Mouse (Mus musculus) G1E-ER4 (cell line): ENCODE measurements around the gene Thoc5. TPM values are rescaled to one million over a fixed set of nuclear protein-coding genes. Genes with fewer than 3 reads are reported as not detected.
A peak's percentile ranks its signal among the peaks of the same experiment; 100 is the strongest.

ENCODE experiments used
- GATA1 ChIP-seq: IDR thresholded peaks from one replicate; pipeline ENCODE4 v1.8.0; 2012; ENCODE audit warnings: low read length, inconsistent platforms
- polyA plus RNA-seq: library from polyadenylated mRNA; stranded (reverse); fragments of >175 nt; gene quantifications from 2 replicates; pipeline ENCODE4 v1.2.3, GENCODE M21; 2012

Gene Thoc5
- polyA plus RNA-seq, 1 experiment = 4.3 TPM

DNA sequence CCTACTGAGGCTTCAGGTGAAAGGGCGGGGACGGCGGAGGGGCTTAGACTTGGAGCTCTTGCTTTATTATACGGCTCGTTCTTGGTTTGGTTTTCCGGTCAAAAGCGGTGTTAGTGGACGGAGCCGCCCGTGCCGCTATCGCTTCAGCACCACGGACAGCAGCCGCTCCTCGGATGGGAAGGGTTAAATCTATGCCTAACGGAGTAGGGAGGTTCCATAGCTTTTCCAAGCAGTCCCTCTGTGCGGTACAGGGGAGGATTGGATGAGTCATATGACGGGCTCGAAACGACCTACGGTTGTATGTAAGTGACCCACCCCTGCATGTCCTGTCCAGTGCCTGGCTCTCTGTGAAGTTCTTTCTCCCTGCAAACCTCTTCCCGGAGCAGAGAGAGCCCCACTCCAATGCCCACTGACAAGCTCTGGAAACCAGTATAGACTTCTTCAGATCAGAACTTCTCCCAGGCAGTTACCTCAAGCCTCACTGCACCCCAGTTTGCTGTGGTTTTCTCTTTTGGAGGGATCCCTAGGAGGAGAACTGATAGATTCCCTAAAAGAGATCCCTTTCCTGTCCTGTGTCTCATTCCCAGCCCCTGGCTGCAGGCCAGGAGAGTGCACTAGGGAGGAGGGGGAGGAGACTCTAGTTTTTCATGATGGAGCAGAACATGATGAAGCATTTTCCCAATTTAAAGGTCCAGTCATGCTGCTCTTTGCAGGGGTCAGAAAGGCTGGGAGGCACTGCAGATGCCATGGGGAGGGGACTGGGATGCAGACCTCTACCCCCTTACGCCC is 54.3 kb downstream of the Thoc5 start:
- no peak for TF ChIP-seq GATA1

DNA sequence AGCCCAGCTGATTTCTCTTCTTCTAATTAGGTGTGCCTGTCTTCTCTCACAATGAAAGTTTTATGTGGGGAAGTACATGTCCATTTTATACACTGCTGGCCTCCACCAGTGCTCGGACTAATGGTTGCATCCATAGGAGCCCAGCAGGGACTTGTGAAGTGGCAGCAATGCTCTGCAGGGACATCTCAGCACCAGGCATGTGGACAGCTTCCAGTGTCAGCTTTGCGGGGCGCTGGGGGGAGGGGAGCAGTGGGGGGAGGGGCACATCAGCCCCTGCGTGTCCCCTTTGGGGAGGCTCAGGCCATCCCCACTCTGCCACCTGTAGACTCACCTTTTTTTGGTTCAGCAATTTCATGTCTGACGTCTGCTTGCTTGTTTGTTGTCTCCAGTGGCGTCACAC is 58.3 kb downstream of the Thoc5 start:
- TF ChIP-seq GATA1 = no peak

DNA sequence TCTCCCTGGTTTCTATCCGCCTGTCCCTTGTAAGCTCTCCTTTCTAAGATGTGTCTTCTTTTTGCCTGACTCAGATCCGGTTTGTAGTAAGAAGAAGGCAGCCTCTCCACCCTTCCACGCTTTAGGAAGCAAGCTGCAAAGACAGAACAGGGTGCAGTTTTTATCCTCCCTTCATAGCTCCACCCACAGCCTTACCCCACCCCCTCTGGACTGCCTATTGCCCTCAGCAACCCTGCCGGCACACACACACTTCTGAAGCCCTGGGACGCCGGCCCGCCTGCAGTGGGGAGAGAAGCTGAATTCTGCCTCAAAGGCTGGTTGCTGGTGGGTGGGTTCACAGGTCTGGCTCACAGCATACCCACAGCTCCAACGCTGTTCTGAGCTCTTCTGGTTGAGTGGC is 58.8 kb downstream of the Thoc5 start:
- TF ChIP-seq GATA1 = no peak

DNA sequence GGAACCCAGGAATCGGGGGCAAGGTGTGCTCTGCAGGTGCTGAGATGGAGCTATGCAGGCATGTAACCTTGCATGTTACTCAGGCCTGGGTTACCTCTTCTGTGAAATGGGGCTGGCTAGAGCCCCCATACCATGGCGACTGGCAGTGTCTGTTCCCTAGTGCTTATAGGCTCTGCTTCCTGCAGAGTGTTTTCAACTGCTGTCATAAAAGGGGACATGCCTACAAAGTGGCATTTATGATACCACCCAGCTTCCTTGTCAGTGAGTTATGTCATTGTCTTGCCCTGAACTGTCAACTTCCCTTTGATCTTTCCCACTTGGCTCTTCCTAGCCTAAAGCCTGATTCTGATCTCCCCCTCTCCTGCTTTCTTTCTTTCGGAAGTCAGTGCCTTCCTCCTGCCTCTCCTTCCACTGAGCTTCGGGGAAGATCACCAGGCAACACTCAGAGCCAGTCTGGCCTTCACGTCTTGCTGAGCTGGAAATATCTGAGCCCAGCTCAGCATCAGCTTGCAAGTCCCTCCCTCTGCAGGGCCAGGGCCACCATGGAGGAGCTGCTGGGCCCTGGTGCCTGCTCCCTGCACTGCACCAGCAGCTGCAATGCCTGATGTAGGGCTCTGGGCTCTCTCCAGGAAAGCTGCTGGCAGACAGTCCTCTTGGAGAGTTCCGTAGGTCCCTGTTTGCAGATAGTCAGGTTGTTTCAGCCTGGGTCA is 68.1 kb downstream of the Thoc5 start:
- TF ChIP-seq GATA1 = no peak

DNA sequence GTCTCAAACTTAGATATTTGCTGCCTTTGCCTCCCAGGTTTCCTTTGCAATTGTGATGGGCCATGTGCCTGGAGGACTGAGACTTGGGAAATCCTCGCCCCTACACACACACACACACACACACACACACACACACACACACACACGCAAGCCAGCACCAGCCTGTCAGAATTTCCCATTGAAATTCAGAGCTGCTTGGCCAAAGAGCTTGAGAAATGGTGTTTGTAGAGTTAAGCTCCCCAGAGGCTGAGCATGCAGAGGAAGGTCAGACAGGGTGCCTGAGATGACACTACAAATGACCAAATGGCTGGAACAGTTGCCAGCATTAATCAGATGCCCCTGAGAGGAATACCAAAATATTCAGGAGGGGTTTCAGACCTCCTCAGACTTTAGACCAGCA is 71.2 kb downstream of the Thoc5 start:
- TF ChIP-seq GATA1 = no peak

DNA sequence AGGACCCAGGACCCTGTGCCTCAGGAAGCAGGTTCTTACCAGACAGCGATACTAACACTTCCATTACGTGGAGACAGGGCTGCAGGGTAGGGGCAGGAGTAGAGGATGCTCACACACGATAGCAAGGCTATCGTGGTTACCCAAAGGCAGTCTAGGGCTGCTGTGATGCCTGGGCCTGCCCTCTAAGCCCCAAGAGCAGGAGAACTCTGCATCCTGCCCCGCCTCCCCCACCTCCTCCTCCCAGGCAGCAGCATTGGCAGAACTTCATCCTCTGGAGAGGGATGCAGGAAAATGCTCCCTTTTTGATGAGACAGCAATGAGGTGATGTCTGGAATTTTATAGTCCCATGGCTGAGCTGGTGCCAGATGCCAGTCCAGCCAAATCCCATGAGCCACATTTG is 71.8 kb downstream of the Thoc5 start:
- no peak for TF ChIP-seq GATA1

DNA sequence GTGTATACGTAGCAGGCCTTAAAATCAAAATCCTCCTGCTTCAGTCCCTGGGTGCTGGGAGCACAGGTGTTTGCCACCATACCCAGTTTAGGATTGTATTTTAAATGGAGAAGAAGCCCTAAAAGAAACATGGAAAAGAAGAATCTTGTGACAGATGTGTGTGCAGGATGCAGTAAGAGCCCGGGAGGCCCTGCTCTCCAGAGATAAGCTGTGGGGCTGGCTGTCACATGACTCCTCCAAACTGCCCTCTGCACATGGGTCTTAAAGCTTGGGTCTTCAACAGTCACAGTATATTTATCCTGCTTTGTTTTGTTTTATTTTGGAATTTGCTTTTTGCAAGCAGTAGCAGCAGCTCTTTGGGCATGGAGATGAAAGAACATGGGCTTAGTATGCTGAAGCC is 72.4 kb downstream of the Thoc5 start:
- TF ChIP-seq GATA1 = peak; percentile 22

DNA sequence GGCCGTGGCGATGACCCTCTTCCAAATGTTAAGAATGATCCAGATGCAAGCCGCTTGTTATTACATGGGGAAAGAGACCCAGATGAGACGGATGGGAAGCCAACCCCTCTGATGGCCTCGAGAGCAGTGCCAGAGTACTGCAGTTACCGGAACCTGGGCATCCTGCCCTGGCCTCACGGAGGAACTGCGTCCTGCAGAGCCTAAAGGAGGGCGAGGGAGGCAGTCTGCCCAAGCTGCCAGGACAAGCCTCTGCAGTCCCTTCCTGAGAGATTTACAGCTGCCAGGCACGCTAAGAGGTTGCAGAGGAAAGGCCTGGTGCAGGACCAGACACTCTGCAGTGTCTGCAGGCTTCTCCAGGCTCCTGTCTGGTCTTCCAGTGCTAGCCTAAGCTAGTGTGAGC is 73.3 kb downstream of the Thoc5 start:
- no peak for TF ChIP-seq GATA1

DNA sequence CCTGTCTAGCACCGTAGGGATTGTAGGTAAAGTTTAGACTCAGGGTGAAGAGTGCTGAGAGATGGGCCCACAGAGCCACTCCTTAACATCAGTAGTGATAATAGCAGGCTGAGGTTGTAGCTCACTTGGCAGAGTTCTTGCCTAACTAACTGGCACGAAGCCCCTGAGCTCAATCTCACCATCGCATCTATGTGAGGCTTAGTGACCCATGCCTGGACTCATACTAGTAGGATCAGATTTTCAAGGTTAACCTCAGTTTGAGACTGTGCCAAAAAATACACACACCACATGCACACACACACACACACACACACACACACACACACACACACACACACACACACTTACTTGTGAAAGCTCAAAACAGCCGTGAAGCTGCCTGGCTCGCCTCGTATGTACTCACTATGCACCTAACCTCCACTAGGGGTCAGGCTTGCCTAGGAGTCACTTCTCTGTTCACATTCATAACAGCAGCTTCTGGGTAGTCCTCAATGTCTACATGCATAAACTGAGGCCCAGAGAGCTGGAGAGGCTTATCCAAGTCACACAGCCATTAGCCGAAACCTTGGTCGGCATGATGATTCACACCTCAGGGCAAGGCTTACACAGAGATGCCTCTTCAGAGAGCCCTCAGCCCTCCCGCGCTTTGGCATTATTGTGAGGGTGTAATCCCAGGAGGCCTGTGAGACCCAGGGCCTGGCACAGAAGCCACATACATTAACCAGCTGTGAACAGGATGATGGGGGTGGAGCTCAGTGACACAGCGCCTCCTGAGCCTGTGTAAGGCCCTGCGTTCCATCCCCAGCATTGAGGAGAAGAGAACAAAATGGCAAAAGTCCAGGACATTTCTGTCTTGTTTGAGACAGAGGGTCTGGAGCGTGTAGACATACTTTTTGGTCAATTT is 78.1 kb downstream of the Thoc5 start:
- no peak for TF ChIP-seq GATA1

DNA sequence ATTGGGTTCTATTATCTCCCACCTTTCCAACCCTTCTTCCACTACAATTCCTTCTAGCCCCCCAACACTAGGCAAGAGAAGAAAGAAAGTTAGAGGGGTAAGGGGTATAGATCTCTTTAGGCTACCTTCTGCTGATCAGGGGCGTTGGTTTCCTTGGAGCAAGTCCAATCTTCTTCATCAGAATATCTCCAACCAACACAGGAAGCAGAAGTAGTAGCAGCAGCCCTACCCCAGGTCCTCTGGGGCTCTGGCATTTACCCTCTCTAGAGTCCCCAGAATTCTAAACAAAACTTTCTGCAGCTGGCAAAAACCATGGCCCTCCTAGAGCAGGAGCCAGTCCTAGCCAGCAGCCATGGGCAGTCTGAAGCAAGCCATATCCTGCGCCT is 78.7 kb downstream of the Thoc5 start:
- no peak for TF ChIP-seq GATA1

DNA sequence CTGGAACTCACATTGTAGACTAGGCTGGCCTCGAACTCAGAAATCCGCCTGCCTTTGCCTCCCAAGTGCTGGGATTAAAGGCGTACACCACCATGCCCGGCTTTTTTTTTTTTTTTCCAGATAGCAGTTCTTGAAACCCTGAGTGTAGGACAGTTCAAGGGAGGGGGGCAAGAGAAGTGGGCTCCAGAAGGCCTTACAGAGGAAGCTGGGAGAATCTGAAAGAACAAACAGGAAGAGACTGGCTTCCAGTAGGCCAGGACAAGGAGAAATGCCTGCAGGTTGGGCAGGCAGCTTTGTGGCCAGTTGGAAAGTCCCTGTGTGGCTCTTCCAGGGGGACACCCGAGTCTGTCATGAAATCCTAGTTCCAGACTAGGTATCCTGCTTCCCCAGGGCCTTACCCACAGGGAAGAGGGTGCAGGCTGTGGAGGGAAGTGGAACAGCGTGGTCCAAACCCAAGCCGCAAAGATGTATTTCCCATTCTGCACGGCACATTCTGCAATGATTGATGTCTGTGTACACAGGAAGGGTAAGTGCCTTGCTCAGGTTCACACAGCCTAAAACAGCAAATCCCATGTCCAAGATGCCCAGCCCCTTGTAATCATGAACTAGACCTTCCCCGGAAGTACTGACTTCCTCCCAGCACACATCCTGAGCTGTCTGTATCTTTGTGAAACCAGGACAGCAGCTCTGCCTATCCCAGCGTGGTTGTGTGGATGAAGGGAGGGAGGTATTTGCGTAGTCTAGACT is 79.4 kb downstream of the Thoc5 start:
- no peak for TF ChIP-seq GATA1

DNA sequence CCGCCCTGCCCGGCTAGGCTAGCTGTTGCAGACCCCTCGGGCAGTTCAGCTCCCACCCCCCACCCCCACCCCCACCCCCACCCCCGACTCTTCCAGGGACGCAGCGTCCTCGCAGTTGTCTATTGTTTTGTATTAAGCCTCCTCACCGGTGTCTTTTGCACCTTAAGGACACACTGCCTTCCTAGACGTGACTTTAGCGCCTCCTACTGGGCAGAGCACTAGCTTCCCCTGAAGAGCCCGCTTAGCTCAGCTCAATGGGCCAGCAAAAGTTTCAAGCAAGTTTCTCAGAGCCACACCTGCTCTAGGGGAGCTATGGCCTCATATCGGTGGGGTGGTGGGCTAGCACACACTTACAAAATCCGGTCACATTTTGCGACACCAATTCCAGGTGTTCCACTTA is 80.5 kb downstream of the Thoc5 start:
- TF ChIP-seq GATA1 = no peak

Other genes starting within 250 kb of the Thoc5 start
- 39.5 and 62.7 TPM in 2 replicates for gene Uqcr10, start 191.0 kb upstream of the Thoc5 start, polyA plus RNA-seq
- 83.6 and 121 TPM in 2 replicates for gene Zmat5, start 190.6 kb upstream of the Thoc5 start, polyA plus RNA-seq
- 0.03 and 0.08 TPM in 2 replicates for gene Cabp7, start 148.5 kb upstream of the Thoc5 start, polyA plus RNA-seq
- 74.0 and 79.6 TPM in 2 replicates for gene Nf2, start 45.8 kb upstream of the Thoc5 start, polyA plus RNA-seq
- gene Nipsnap1, start 21.4 kb upstream of the Thoc5 start, polyA plus RNA-seq = 16.4 and 18.0 TPM in 2 replicates
- 66.7 and 95.2 TPM in 2 replicates for gene Nefh, start 52.7 kb downstream of the Thoc5 start, polyA plus RNA-seq
- 69.3 and 86.0 TPM in 2 replicates for gene Ap1b1, start 91.5 kb downstream of the Thoc5 start, polyA plus RNA-seq
- 0.06 TPM in 2 replicates for gene Rasl10a, start 162.8 kb downstream of the Thoc5 start, polyA plus RNA-seq
- gene Gas2l1, start 170.0 kb downstream of the Thoc5 start, polyA plus RNA-seq = 209 and 286 TPM in 2 replicates
- gene Rhbdd3, start 203.6 kb downstream of the Thoc5 start, polyA plus RNA-seq = 38.4 and 49.6 TPM in 2 replicates
- 924 and 1,277 TPM in 2 replicates for gene Ewsr1, start 203.9 kb downstream of the Thoc5 start, polyA plus RNA-seq